Mouse (Mus musculus): ENCODE results near the gene Pnpla6. TPM values are rescaled to one million over a fixed set of nuclear protein-coding genes. Genes with fewer than 3 reads are reported as not detected.
"Not testable (repeated sequence)": the region's sequence is repeated elsewhere in the genome, so short reads cannot be mapped to it uniquely, and the experiment has no call there.

The Pnpla6 gene
- polyA plus RNA-seq, 1 experiment from 2014 or later, result 6.4 TPM

- ATAC-seq (no peak), DNase-seq (no peak)
- 80% methylated on average over 9 of the region's 9 CpGs for WGBS (ENCODE audit: insufficient replicate concordance)
- Histone ChIP-seq H3K27ac (ENCODE audit: low read depth) (no peak overlapping the region), H3K4me2 (ENCODE audit: low read depth, low read length) (no peak overlapping the region), H3K9ac (replicated peaks) (no peak overlapping the region), H3K4me3 (ENCODE audit: low read depth, low read length) (no peak overlapping the region), H3K4me1 (ENCODE audit: insufficient read depth) (no peaks in the 10 kb centered on the region), H3K27me3 (ENCODE audit: insufficient read depth, low read length) (no peaks in the 10 kb centered on the region), H3K36me3 (replicated peaks; ENCODE audit: insufficient read depth, low read length) (no peaks in the 10 kb centered on the region), H3K9me3 (ENCODE audit: low read length) (no peaks in the 10 kb centered on the region)
- TF ChIP-seq CTCF (IDR thresholded peaks at IDR 0.05; ENCODE audit: low read depth), result no peak
- no peak for TF ChIP-seq EP300 (IDR thresholded peaks at IDR 0.05; ENCODE audit: low read depth)
Measured at GRCm38 (mm10) chr8:3579390-3580364, 64.5 kb downstream of the Pnpla6 start.

- H3K9me3 ChIP-seq (ENCODE audit: low read length); H3K4me3 ChIP-seq (ENCODE audit: low read depth, low read length); ATAC-seq; H3K4me2 ChIP-seq (ENCODE audit: low read depth, low read length); H3K36me3 ChIP-seq (replicated peaks; ENCODE audit: insufficient read depth, low read length); H3K27ac ChIP-seq (ENCODE audit: low read depth); DNase-seq; H3K9ac ChIP-seq (replicated peaks); H3K27me3 ChIP-seq (ENCODE audit: insufficient read depth, low read length); H3K4me1 ChIP-seq (ENCODE audit: insufficient read depth): not testable (repeated sequence)
- 64% methylated on average over 1 of the region's 3 CpGs for WGBS (ENCODE audit: insufficient replicate concordance)
Measured at GRCm38 (mm10) chr8:3581961-3582360, 66.8 kb downstream of the Pnpla6 start.

GRCm38 (mm10) chr8:3586452-3586851 lies 71.3 kb downstream of the Pnpla6 start:
- TF ChIP-seq CTCF (IDR thresholded peaks at IDR 0.05; ENCODE audit: low read depth), result no peak
- 0 out of 2 replicates have a peak, but pooled peaks have one; percentile 8 for TF ChIP-seq EP300 (IDR thresholded peaks at IDR 0.05; ENCODE audit: low read depth)

GRCm38 (mm10) chr8:3586993-3587390 lies 71.8 kb downstream of the Pnpla6 start, which contains the start of gene Camsap3:
Camsap3 (plus strand) TSS chr8:3587293.
- TF ChIP-seq CTCF (IDR thresholded peaks at IDR 0.05; ENCODE audit: low read depth) (no peak), EP300 (IDR thresholded peaks at IDR 0.05; ENCODE audit: low read depth) (no peak)
- Histone ChIP-seq H3K9ac (replicated peaks) (peak within 1 kb of the TSS; percentile 61), H3K4me2 (ENCODE audit: low read depth, low read length) (peak within 1 kb of the TSS; percentile 83), H3K27ac (ENCODE audit: low read depth) (peak within 1 kb of the TSS; percentile 71), H3K9me3 (ENCODE audit: low read length) (no peaks in the 10 kb centered on the region), H3K4me3 (ENCODE audit: low read depth, low read length) (peak within 1 kb of the TSS; percentile 71), H3K4me1 (ENCODE audit: insufficient read depth) (peaks cover 4% of the 10 kb centered on the region; the same call in 1 of the 2 replicates), H3K27me3 (ENCODE audit: insufficient read depth, low read length) (peaks cover 10% of the 10 kb centered on the region; the same call in 1 of the 2 replicates), H3K36me3 (replicated peaks; ENCODE audit: insufficient read depth, low read length) (no peaks in the 10 kb centered on the region)
- WGBS (ENCODE audit: insufficient replicate concordance), result 11% methylated on average over 7 of the region's 7 CpGs
- ATAC-seq (0 out of 2 replicates have a peak, but pooled peaks have one; percentile 2), DNase-seq (no peak)

More at GRCm38 (mm10) chr8:3586452-3586851, 71.3 kb downstream of the Pnpla6 start:
- ATAC-seq (no peak), DNase-seq (no peak)
- no peak overlapping the region for H3K4me2 ChIP-seq (ENCODE audit: low read depth, low read length)
- H3K4me1 ChIP-seq (ENCODE audit: insufficient read depth), result peaks cover 4% of the 10 kb centered on the region; the same call in 1 of the 2 replicates
- H3K27me3 ChIP-seq (ENCODE audit: insufficient read depth, low read length), result peaks cover 10% of the 10 kb centered on the region; the same call in 1 of the 2 replicates
- WGBS (ENCODE audit: insufficient replicate concordance), result 73% methylated on average over 2 of the region's 2 CpGs
- no peak overlapping the region for H3K9ac ChIP-seq (replicated peaks)
- H3K9me3 ChIP-seq (ENCODE audit: low read length), result no peaks in the 10 kb centered on the region
- no peaks in the 10 kb centered on the region for H3K36me3 ChIP-seq (replicated peaks; ENCODE audit: insufficient read depth, low read length)
- no peak overlapping the region for H3K27ac ChIP-seq (ENCODE audit: low read depth)
- no peak overlapping the region for H3K4me3 ChIP-seq (ENCODE audit: low read depth, low read length)

GRCm38 (mm10) chr8:3587391-3588257 lies 72.4 kb downstream of the Pnpla6 start:
- peak; percentile 78 for DNase-seq

More at GRCm38 (mm10) chr8:3587391-3588257, 72.4 kb downstream of the Pnpla6 start:
- Histone ChIP-seq H3K4me2 (ENCODE audit: low read depth, low read length) (peak overlapping the region; percentile 83), H3K4me1 (ENCODE audit: insufficient read depth) (peaks cover 4% of the 10 kb centered on the region; the same call in 1 of the 2 replicates), H3K27me3 (ENCODE audit: insufficient read depth, low read length) (peaks cover 10% of the 10 kb centered on the region; the same call in 1 of the 2 replicates), H3K27ac (ENCODE audit: low read depth) (peak overlapping the region; percentile 71), H3K4me3 (ENCODE audit: low read depth, low read length) (peak overlapping the region; percentile 71), H3K36me3 (replicated peaks; ENCODE audit: insufficient read depth, low read length) (no peaks in the 10 kb centered on the region), H3K9me3 (ENCODE audit: low read length) (no peaks in the 10 kb centered on the region), H3K9ac (replicated peaks) (peak overlapping the region; percentile 61)
- TF ChIP-seq CTCF (IDR thresholded peaks at IDR 0.05; ENCODE audit: low read depth) (no peak), EP300 (IDR thresholded peaks at IDR 0.05; ENCODE audit: low read depth) (no peak)
- peak; percentile 85 for ATAC-seq
- under 1% methylated on average over 56 of the region's 77 CpGs for WGBS (ENCODE audit: insufficient replicate concordance)

Measured in liver, postnatal 0 days (tissue).